Mouse (Mus musculus): ENCODE measurements around the gene Chrna5. TPM values are rescaled to one million over a fixed set of nuclear protein-coding genes. Genes with fewer than 3 reads are reported as not detected.
"Not testable (repeated sequence)": the region's sequence is repeated elsewhere in the genome, so short reads cannot be mapped to it uniquely, and the experiment has no call there.

The Chrna5 gene
- polyA plus RNA-seq (2015; fragmentation: Nextera tagmentation; extraction: Ambion mirVana) = 0.86 and 3.7 TPM in 2 replicates

DNA sequence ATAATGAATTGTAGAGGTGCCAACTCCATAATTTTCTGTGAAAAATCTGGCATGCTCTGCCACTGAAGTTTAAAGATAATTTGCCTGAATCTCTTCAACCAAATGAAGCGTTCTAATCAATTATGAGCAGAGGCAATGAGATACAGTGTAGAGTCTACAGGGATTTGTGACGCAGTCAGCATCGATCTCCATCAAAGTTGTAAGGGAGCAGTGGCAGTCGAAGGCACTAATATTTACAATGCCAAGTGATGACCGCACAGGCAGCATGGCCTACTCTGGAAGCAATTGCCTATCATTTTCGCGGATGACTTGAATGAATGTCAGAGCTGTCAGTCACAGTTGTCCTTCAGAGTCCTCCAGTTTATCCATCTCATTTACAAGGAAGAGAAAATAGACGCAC, at the start of gene Chrna5:
Gene Chrna5, plus strand, starts transcription at position 207 of the 400 bp plus-strand sequence.
- WGBS = 34% methylated on average over 8 of the region's 8 CpGs
- peak within 1 kb of the TSS; percentile 69 for H3K4me3 ChIP-seq (ENCODE audit: low read length)
- no peaks in the 10 kb centered on the region for H3K36me3 ChIP-seq (ENCODE audit: control insufficient read depth, insufficient read depth, low read length)
- ATAC-seq = peak; percentile 49; the same call in 1 of the 2 replicates
- peaks cover 2% of the 10 kb centered on the region for H3K27me3 ChIP-seq (replicated peaks; ENCODE audit: control insufficient read depth, insufficient read depth, low read length)
- H3K27ac ChIP-seq (ENCODE audit: low read depth, low read length) = peak within 1 kb of the TSS; percentile 26; the same call in 1 of the 2 replicates
- H3K9me3 ChIP-seq (ENCODE audit: control insufficient read depth, low read length) = no peaks in the 10 kb centered on the region
- H3K9ac ChIP-seq (ENCODE audit: low read depth, low read length) = peak within 1 kb of the TSS; percentile 70
- peaks cover 11% of the 10 kb centered on the region for H3K4me1 ChIP-seq (ENCODE audit: control insufficient read depth, insufficient read depth, low read depth, low read length)
- H3K4me2 ChIP-seq (ENCODE audit: low read length) = peak within 1 kb of the TSS; percentile 95

DNA sequence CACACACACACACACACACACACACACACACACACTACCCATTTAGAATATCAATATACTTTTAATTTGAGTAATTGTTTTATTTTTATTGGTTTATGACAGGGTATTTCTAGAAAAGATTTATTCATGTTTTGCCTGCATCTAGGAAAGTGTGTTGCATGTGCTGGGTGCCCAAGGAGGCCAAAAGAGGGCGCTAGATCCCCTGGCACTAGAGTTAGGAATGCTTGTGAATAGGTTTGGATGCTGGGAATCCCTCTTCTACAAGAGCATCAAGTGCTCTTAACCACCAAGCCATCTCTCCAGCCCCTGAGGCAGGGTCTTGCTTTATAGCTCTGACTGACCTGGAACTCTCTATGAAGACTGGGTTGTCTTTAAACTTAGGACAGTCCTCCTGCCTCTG, 48.9 kb upstream of the Chrna5 start:
- H3K36me3 ChIP-seq (ENCODE audit: control insufficient read depth, insufficient read depth, low read length) = no peaks in the 10 kb centered on the region
- ATAC-seq = no peak
- H3K4me2 ChIP-seq (ENCODE audit: low read length) = no peak overlapping the region
- no peaks in the 10 kb centered on the region for H3K4me1 ChIP-seq (ENCODE audit: control insufficient read depth, insufficient read depth, low read depth, low read length)
- no peak overlapping the region for H3K27ac ChIP-seq (ENCODE audit: low read depth, low read length)
- H3K9ac ChIP-seq (ENCODE audit: low read depth, low read length) = no peak overlapping the region
- no peaks in the 10 kb centered on the region for H3K9me3 ChIP-seq (ENCODE audit: control insufficient read depth, low read length)
- no peaks in the 10 kb centered on the region for H3K27me3 ChIP-seq (replicated peaks; ENCODE audit: control insufficient read depth, insufficient read depth, low read length)
- 14% methylated on average over 1 of the region's 1 CpGs for WGBS
- H3K4me3 ChIP-seq (ENCODE audit: low read length) = no peak overlapping the region

DNA sequence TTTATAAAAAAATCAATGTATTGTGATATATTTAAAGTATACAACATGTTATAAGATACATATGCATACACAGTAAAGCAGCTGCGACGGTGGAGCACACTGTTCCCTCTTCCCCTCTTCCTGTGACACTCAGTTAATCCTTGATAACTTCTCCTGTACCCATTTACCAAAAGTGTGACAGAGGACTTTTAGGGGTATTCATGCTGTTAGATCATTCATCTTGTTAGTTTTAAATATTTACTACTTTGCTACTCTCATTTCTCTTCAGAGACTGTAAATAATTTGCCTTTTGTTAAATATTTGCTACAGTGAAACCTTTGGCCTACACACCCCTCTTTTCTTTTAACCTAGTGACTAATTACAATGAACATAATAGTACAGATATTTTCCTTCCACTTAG, 48.3 kb upstream of the Chrna5 start:
- 74% methylated on average over 2 of the region's 2 CpGs for WGBS
- Histone ChIP-seq H3K36me3 (ENCODE audit: control insufficient read depth, insufficient read depth, low read length) (no peaks in the 10 kb centered on the region), H3K9me3 (ENCODE audit: control insufficient read depth, low read length) (no peaks in the 10 kb centered on the region), H3K4me1 (ENCODE audit: control insufficient read depth, insufficient read depth, low read depth, low read length) (no peaks in the 10 kb centered on the region), H3K4me3 (ENCODE audit: low read length) (no peak overlapping the region), H3K27me3 (replicated peaks; ENCODE audit: control insufficient read depth, insufficient read depth, low read length) (no peaks in the 10 kb centered on the region), H3K4me2 (ENCODE audit: low read length) (no peak overlapping the region), H3K27ac (ENCODE audit: low read depth, low read length) (no peak overlapping the region), H3K9ac (ENCODE audit: low read depth, low read length) (no peak overlapping the region)
- ATAC-seq = no peak

DNA sequence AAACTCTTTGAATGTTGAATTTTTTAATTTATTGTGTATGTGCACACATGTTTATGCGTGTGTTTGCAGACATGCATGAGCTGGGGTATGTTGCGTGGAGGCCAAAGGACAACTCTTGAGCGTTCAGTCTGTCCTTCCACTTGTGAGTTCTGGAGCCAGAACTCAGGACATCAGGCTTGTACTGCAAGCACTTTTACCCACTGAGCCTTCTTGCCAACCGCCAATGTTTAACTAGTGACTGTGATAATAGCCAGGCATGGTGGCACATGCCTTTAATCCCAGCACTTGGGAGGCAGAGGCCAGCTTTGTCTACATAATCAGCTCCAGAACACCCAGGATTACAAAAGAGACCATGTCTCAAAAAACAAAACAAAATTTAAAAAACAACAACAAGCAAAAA, 38.6 kb upstream of the Chrna5 start:
- no peak for ATAC-seq
- Histone ChIP-seq H3K4me2 (ENCODE audit: low read length) (no peak overlapping the region), H3K4me3 (ENCODE audit: low read length) (no peak overlapping the region), H3K9me3 (ENCODE audit: control insufficient read depth, low read length) (no peaks in the 10 kb centered on the region), H3K27ac (ENCODE audit: low read depth, low read length) (no peak overlapping the region), H3K36me3 (ENCODE audit: control insufficient read depth, insufficient read depth, low read length) (no peaks in the 10 kb centered on the region), H3K9ac (ENCODE audit: low read depth, low read length) (no peak overlapping the region), H3K4me1 (ENCODE audit: control insufficient read depth, insufficient read depth, low read depth, low read length) (no peaks in the 10 kb centered on the region), H3K27me3 (replicated peaks; ENCODE audit: control insufficient read depth, insufficient read depth, low read length) (no peaks in the 10 kb centered on the region)
- WGBS = 94% methylated on average over 4 of the region's 4 CpGs

DNA sequence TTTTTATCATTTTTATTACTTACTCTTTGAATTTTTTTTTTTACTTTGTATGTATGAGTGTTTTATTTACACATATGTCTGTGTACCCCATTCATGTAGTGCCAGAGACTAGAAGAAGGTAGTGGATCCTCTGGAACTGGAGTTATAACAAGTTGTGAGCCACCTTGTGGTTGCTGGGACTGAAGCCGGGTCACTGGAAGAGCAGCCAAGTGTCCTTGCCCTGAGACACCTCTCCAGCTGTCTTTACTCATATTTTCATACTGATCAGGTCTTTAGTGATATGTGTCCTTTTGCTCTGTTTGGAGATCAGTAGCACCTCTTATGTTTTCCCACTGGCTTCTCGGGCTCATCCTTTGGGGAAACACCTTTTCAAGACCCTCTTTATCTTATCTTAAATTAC, 36.2 kb upstream of the Chrna5 start:
- H3K27me3 ChIP-seq (replicated peaks; ENCODE audit: control insufficient read depth, insufficient read depth, low read length) = no peaks in the 10 kb centered on the region
- H3K9ac ChIP-seq (ENCODE audit: low read depth, low read length) = no peak overlapping the region
- no peak overlapping the region for H3K4me2 ChIP-seq (ENCODE audit: low read length)
- no peak for ATAC-seq
- no peaks in the 10 kb centered on the region for H3K4me1 ChIP-seq (ENCODE audit: control insufficient read depth, insufficient read depth, low read depth, low read length)
- no peak overlapping the region for H3K27ac ChIP-seq (ENCODE audit: low read depth, low read length)
- no peak overlapping the region for H3K4me3 ChIP-seq (ENCODE audit: low read length)
- whole genome bisulfite sequencing = 77% methylated on average over 2 of the region's 2 CpGs
- no peaks in the 10 kb centered on the region for H3K36me3 ChIP-seq (ENCODE audit: control insufficient read depth, insufficient read depth, low read length)
- H3K9me3 ChIP-seq (ENCODE audit: control insufficient read depth, low read length) = no peaks in the 10 kb centered on the region

DNA sequence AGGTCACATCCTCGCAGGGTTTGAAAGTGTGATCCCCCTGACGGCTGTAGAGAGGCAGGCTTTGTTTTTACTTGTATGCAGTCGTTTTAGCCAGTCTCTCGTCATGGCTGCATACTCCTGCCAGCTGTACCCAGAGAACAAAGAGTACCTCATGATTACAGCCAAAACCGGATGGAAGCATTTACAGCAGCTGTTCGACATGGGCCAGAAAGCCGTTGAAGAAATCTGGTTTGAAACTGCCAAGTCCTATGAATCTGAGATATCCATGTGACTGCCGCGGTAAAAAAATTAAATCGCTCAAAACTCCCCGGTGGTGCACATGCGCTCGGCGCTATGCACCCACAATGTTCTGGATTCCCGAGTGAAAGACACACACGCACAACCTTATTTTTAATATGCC, 34.4 kb upstream of the Chrna5 start:
- ATAC-seq = no peak
- H3K4me3 ChIP-seq (ENCODE audit: low read length) = no peak overlapping the region
- 75% methylated on average over 16 of the region's 16 CpGs for WGBS

DNA sequence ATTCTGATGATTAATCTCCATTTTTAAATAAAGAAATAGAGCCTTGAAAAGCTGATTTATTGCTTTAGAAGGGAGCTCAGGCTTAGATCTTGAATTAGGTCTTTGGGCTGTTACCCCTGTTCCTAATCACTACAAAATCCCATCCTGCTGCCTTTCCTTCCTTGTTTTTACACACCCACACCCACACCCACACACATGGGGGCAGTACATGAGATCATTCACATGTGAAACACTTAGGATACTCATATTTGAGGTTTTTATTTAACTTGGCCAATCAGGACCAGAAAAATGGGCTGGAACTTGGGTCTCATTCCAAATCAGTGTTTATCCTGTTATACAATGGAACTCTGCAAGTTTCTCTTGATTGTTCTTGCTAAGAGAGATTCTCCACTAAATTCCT, 31.2 kb upstream of the Chrna5 start:
- no peak for ATAC-seq
- Histone ChIP-seq H3K27ac (ENCODE audit: low read depth, low read length) (no peak overlapping the region), H3K4me2 (ENCODE audit: low read length) (no peak overlapping the region), H3K9ac (ENCODE audit: low read depth, low read length) (no peak overlapping the region), H3K4me3 (ENCODE audit: low read length) (no peak overlapping the region), H3K27me3 (replicated peaks; ENCODE audit: control insufficient read depth, insufficient read depth, low read length) (no peaks in the 10 kb centered on the region), H3K36me3 (ENCODE audit: control insufficient read depth, insufficient read depth, low read length) (peaks cover 6% of the 10 kb centered on the region), H3K4me1 (ENCODE audit: control insufficient read depth, insufficient read depth, low read depth, low read length) (peaks cover 12% of the 10 kb centered on the region), H3K9me3 (ENCODE audit: control insufficient read depth, low read length) (no peaks in the 10 kb centered on the region)

More for the DNA sequence above, 34.4 kb upstream of the Chrna5 start:
- Histone ChIP-seq H3K36me3 (ENCODE audit: control insufficient read depth, insufficient read depth, low read length) (no peaks in the 10 kb centered on the region), H3K27me3 (replicated peaks; ENCODE audit: control insufficient read depth, insufficient read depth, low read length) (no peaks in the 10 kb centered on the region), H3K27ac (ENCODE audit: low read depth, low read length) (no peak overlapping the region), H3K4me1 (ENCODE audit: control insufficient read depth, insufficient read depth, low read depth, low read length) (no peaks in the 10 kb centered on the region; the same call in 1 of the 2 replicates), H3K9ac (ENCODE audit: low read depth, low read length) (no peak overlapping the region), H3K4me2 (ENCODE audit: low read length) (no peak overlapping the region), H3K9me3 (ENCODE audit: control insufficient read depth, low read length) (no peaks in the 10 kb centered on the region)

DNA sequence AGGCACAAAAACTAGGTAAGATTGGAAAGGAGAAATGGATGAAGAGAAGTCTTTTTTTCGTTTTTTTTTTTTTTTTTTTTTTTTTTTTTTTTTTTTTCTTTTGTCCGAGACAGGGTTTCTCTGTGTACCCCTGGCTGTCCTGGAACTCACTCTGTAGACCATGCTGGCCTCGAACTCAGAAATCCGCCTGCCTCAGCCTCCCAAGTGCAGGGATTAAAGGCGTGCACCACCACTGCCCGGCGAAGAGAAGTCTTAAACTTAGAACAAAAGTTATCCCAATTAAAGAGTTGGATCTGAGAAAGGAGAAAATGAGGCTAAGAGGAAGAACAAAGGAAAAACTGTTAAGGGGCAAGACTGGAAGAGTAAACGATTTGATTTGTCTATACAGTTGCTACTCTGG, 30.5 kb upstream of the Chrna5 start:
- WGBS = 44% methylated on average over 8 of the region's 8 CpGs
- peak; percentile 27; the same call in 1 of the 2 replicates for ATAC-seq
- peak overlapping the region; percentile 63 for H3K9ac ChIP-seq (ENCODE audit: low read depth, low read length)

DNA sequence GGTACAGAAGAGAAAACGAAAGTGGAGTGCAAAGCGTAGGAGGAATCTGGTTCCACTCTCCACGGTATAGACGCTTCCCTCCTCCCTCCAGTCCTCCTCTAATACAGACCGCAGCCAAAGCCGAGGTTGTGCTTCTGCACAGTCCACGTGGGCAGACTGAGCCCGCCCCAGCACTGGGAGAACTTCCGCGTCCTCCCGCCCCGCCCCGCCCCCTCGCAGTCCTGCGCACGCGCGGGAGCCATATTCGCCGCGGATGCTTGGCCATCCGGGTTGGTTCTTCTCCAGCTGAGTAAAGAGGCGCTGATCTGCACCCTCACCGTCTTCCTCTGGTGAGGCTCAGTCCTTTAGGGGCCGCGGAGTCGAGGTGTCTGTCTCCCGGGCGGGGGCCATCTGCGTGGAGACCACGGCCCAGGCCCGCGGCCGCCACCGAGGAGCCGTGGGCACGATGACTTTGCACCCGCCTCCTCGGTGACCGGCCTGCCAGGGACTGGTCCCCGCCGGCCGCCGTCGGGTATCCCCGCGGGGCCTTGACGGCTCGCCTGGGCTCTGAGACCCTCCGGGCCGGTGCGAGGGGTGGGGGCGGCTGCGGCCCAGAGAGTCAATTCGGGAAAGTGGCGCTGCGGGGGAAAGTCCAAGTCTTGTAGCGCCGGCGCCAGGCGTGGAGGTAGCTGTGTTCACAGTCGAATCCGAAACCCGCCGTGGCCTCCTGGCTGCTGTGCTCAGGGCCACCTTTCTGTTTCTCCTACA, 29.9 kb upstream of the Chrna5 start, which contains the start of the genes Psma4 and AY074887:
Gene Psma4, plus strand, starts transcription at position 216 of the 747 bp plus-strand sequence.
Gene AY074887, minus strand, starts transcription at position 424 of the 747 bp plus-strand sequence.
- H3K4me2 ChIP-seq (ENCODE audit: low read length) = peak within 1 kb of the TSS; percentile 73
- H3K4me1 ChIP-seq (ENCODE audit: control insufficient read depth, insufficient read depth, low read depth, low read length) = peaks cover 12% of the 10 kb centered on the region
- H3K4me3 ChIP-seq (ENCODE audit: low read length) = peak within 1 kb of the TSS; percentile 92
- H3K36me3 ChIP-seq (ENCODE audit: control insufficient read depth, insufficient read depth, low read length) = peaks cover 12% of the 10 kb centered on the region
- H3K27me3 ChIP-seq (replicated peaks; ENCODE audit: control insufficient read depth, insufficient read depth, low read length) = no peaks in the 10 kb centered on the region
- peak within 1 kb of the TSS; percentile 92 for H3K27ac ChIP-seq (ENCODE audit: low read depth, low read length)
- ATAC-seq = peak; percentile 100
- WGBS = under 1% methylated on average over 60 of the region's 65 CpGs
- H3K9ac ChIP-seq (ENCODE audit: low read depth, low read length) = peak within 1 kb of the TSS; percentile 90
- no peaks in the 10 kb centered on the region for H3K9me3 ChIP-seq (ENCODE audit: control insufficient read depth, low read length)

More for the DNA sequence above, 30.5 kb upstream of the Chrna5 start:
- not testable (repeated sequence) for H3K27me3 ChIP-seq (replicated peaks; ENCODE audit: control insufficient read depth, insufficient read depth, low read length); H3K36me3 ChIP-seq (ENCODE audit: control insufficient read depth, insufficient read depth, low read length); H3K9me3 ChIP-seq (ENCODE audit: control insufficient read depth, low read length)
- Histone ChIP-seq H3K27ac (ENCODE audit: low read depth, low read length) (peak overlapping the region; percentile 92), H3K4me2 (ENCODE audit: low read length) (peak overlapping the region; percentile 73), H3K4me3 (ENCODE audit: low read length) (peak overlapping the region; percentile 92), H3K4me1 (ENCODE audit: control insufficient read depth, insufficient read depth, low read depth, low read length) (peaks cover 12% of the 10 kb centered on the region)

Measured in hindbrain, embryonic 16.5 days (tissue).